Mouse (Mus musculus): Measurements from ENCODE around the gene Ddx3x. TPM values are rescaled to one million over a fixed set of nuclear protein-coding genes. Genes with fewer than 3 reads are reported as not detected.
"Not testable (repeated sequence)": the region's sequence is repeated elsewhere in the genome, so short reads cannot be mapped to it uniquely, and the experiment has no call there.

The Ddx3x gene
- total RNA-seq, 2 experiments from 2014 or later, result 161 to 191 TPM

GRCm38 (mm10) chrX:13294505-13295228 is 13.9 kb downstream of the Ddx3x start:
- no peak overlapping the region for H3K27ac ChIP-seq
- DNase-seq (ENCODE audit: low spot score in 2 of 2), result no peak
- H3K4me3 ChIP-seq, result no peak overlapping the region
- TF ChIP-seq CTCF (conservative IDR thresholded peaks at IDR 0.05), result no peak

GRCm38 (mm10) chrX:13295229-13295571 is 14.4 kb downstream of the Ddx3x start:
- DNase-seq (ENCODE audit: low spot score in 2 of 2), result no peak
- TF ChIP-seq CTCF (conservative IDR thresholded peaks at IDR 0.05), result no peak
- Histone ChIP-seq H3K4me3 (no peak overlapping the region), H3K27ac (no peak overlapping the region)

GRCm38 (mm10) chrX:13296241-13296640 is 15.5 kb downstream of the Ddx3x start:
- H3K27ac ChIP-seq; H3K4me3 ChIP-seq; DNase-seq (ENCODE audit: low spot score in 2 of 2): not testable (repeated sequence)

GRCm38 (mm10) chrX:13306190-13306589 is 25.4 kb downstream of the Ddx3x start:
- Histone ChIP-seq H3K4me3 (no peak overlapping the region), H3K27ac (no peak overlapping the region)
- no peak for TF ChIP-seq CTCF (conservative IDR thresholded peaks at IDR 0.05)
- DNase-seq (ENCODE audit: low spot score in 2 of 2), result no peak

- no peak for DNase-seq (ENCODE audit: low spot score in 2 of 2)
- TF ChIP-seq CTCF (conservative IDR thresholded peaks at IDR 0.05), result no peak
- Histone ChIP-seq H3K27ac (no peak overlapping the region), H3K4me3 (no peak overlapping the region)
Observed at GRCm38 (mm10) chrX:13311396-13311795, 30.6 kb downstream of the Ddx3x start.

GRCm38 (mm10) chrX:13329611-13330010 is 48.8 kb downstream of the Ddx3x start:
- TF ChIP-seq CTCF (conservative IDR thresholded peaks at IDR 0.05), result no peak
- no peak for DNase-seq (ENCODE audit: low spot score in 2 of 2)
- Histone ChIP-seq H3K4me3 (no peak overlapping the region), H3K27ac (no peak overlapping the region)

Other genes starting within 250 kb of the Ddx3x start
- gene Usp9x, start 209.5 kb upstream of the Ddx3x start, total RNA-seq (2021), result 100 to 1,000 TPM; 225 to 232 TPM
- gene Nyx, start 185.1 kb downstream of the Ddx3x start, total RNA-seq (2021), result 1 to 10 TPM in 1 of 2 experiments, under 1 TPM in 1; 0.59 to 1.1 TPM

Measured in layer of hippocampus, adult 2 months (tissue).